In genomic region chr17:65774439-65774838, GRCm38 (mm10) we compare ENCODE assay signal across 21 mouse cellular contexts. TPM values are rescaled to one million over a fixed set of nuclear protein-coding genes. Genes with fewer than 3 reads are reported as not detected.
A peak's percentile ranks its signal among the peaks of the same experiment; 100 is the strongest.
DNase-seq lines count a peak whose midpoint lies in the region; ATAC-seq lines count a peak whose summit lies in the region.
"Had no signal": no experiment of that assay in that cellular context is flagged by ENCODE, and none has a peak within 500 bp of the region (broad histone marks: within the 10 kb centered on the region; RNA-seq: fewer than 3 reads in every experiment).

No protein-coding gene starts in this region.

- peak; percentile 52 to 86 for DNase-seq in adrenal gland, adult (ENCODE audit: inconsistent age in 2 of 2, low spot score in 1 of 2)
- no peak for DNase-seq in adrenal gland, adult 8-10 months
- DNase-seq in testis, postnatal 14 days (ENCODE audit: low spot score), result peak; percentile 58
- DNase-seq in spleen, postnatal 10 days (ENCODE audit: low spot score in 2 of 2), result no peak
- DNase-seq in left cerebral cortex, adult 8-10 months (ENCODE audit: low spot score in 2 of 2), result no peak
- DNase-seq: cerebellum, adult 11-12 months; cerebellum, postnatal 25 days; gastrocnemius, postnatal 36 days; heart, postnatal 14 days; kidney, adult 9 months; layer of hippocampus, adult 9-11 months; lung, postnatal 10 days had no signal

- H3K9ac ChIP-seq in intestine, embryonic 16.5 days (ENCODE audit: low read depth, low read length), result no peak overlapping the region
- H3K9ac ChIP-seq: forebrain, embryonic 13.5 days; hindbrain, embryonic 14.5 days; limb, embryonic 13.5 days; liver, embryonic 15.5 days; neural tube, embryonic 13.5 days had no signal

- 37% methylated on average over 7 of the region's 7 CpGs for WGBS in intestine, embryonic 16.5 days

- peak overlapping the region; percentile 70 for H3K27ac ChIP-seq in intestine, embryonic 16.5 days (ENCODE audit: low read length)
- H3K27ac ChIP-seq: forebrain, embryonic 13.5 days; hindbrain, embryonic 14.5 days; limb, embryonic 13.5 days; liver, embryonic 15.5 days; neural tube, embryonic 13.5 days had no signal

- peaks cover 27% of the 10 kb centered on the region for H3K27me3 ChIP-seq in megakaryocyte, embryonic 14.5 days (replicated peaks)
- no peaks in the 10 kb centered on the region for H3K27me3 ChIP-seq in intestine, embryonic 16.5 days (replicated peaks; ENCODE audit: control insufficient read depth, insufficient read depth, low read length)
- H3K27me3 ChIP-seq: limb, embryonic 13.5 days; neural tube, embryonic 13.5 days had no signal

- no peak for ATAC-seq in megakaryocyte, adult 5-6 weeks (ENCODE audit: poor library complexity, severe bottlenecking)
- peak; percentile 81 for ATAC-seq in intestine, embryonic 16.5 days
- ATAC-seq: forebrain, embryonic 13.5 days had no signal

- no peaks in the 10 kb centered on the region for H3K36me3 ChIP-seq in megakaryocyte, embryonic 14.5 days (replicated peaks; ENCODE audit: low read length)
- no peaks in the 10 kb centered on the region for H3K36me3 ChIP-seq in intestine, embryonic 16.5 days (ENCODE audit: control insufficient read depth, insufficient read depth, low read length)
- H3K36me3 ChIP-seq: limb, embryonic 13.5 days; liver, embryonic 15.5 days; neural tube, embryonic 13.5 days had no signal

- peaks cover 50% of the 10 kb centered on the region for H3K4me1 ChIP-seq in megakaryocyte, embryonic 14.5 days
- peaks cover 21% of the 10 kb centered on the region; the same call in 1 of the 2 replicates for H3K4me1 ChIP-seq in intestine, embryonic 16.5 days (ENCODE audit: control insufficient read depth, insufficient read depth, low read length)

- H3K9me3 ChIP-seq in megakaryocyte, embryonic 14.5 days, result no peaks in the 10 kb centered on the region
- no peaks in the 10 kb centered on the region for H3K9me3 ChIP-seq in intestine, embryonic 16.5 days (ENCODE audit: control insufficient read depth, low read length)
- H3K9me3 ChIP-seq: forebrain, embryonic 13.5 days; limb, embryonic 13.5 days; liver, embryonic 15.5 days; neural tube, embryonic 13.5 days had no signal

- H3K4me2 ChIP-seq in intestine, embryonic 16.5 days (ENCODE audit: low read depth, low read length), result no peak overlapping the region
- H3K4me2 ChIP-seq: forebrain, embryonic 13.5 days; heart, embryonic 11.5 days; hindbrain, embryonic 14.5 days; limb, embryonic 13.5 days; liver, embryonic 15.5 days; neural tube, embryonic 13.5 days had no signal

- H3K4me3 ChIP-seq in megakaryocyte, embryonic 14.5 days (replicated peaks), result peak overlapping the region; percentile 44
- H3K4me3 ChIP-seq in intestine, embryonic 16.5 days (ENCODE audit: low read length), result no peak overlapping the region
- H3K4me3 ChIP-seq: forebrain, embryonic 13.5 days; limb, embryonic 13.5 days; liver, embryonic 15.5 days; neural tube, embryonic 13.5 days had no signal

RNA-seq across cellular contexts. Expression of gene Rab31, which starts 1.9 kb away (rescaled TPM):
- total RNA-seq in adrenal gland, adult 8-10 months (2022), result 10 to 100 TPM; 42.4 to 60.1 (median 50.4) TPM
- polyA plus RNA-seq in megakaryocyte, embryonic 14.5 days (2012; ENCODE audit: insufficient read depth, low replicate concordance), result 2.8 TPM in 1 of 2 replicates, not detected in the other
- 50.9 and 56.6 TPM in 2 replicates for total RNA-seq in megakaryocyte, adult 5-6 weeks (2015)
- total RNA-seq in megakaryocyte, adult 5-6 weeks (2017), result 85.0 and 90.9 TPM in 2 replicates
- polyA plus RNA-seq in intestine, embryonic 16.5 days (2015; fragmentation: Nextera tagmentation; extraction: Ambion mirVana), result 26.8 and 28.0 TPM in 2 replicates
- total RNA-seq in left cerebral cortex, adult 8-10 months (2022), result 10 to 100 TPM; 57.5 to 61.3 (median 58.3) TPM

RNA-seq across cellular contexts. Expression of gene Ppp4r1, which starts 7.9 kb away (rescaled TPM):
- total RNA-seq in adrenal gland, adult 8-10 months (2022), result 10 to 100 TPM; 61.5 to 75.7 (median 67.7) TPM
- polyA plus RNA-seq in megakaryocyte, embryonic 14.5 days (2012; ENCODE audit: insufficient read depth, low replicate concordance), result 3.2 and 5.2 TPM in 2 replicates
- total RNA-seq in megakaryocyte, adult 5-6 weeks (2015), result 57.8 and 78.5 TPM in 2 replicates
- 57.3 and 58.5 TPM in 2 replicates for total RNA-seq in megakaryocyte, adult 5-6 weeks (2017)
- 30.9 and 34.0 TPM in 2 replicates for polyA plus RNA-seq in intestine, embryonic 16.5 days (2015; fragmentation: Nextera tagmentation; extraction: Ambion mirVana)
- 10 to 100 TPM; 42.5 to 59.2 (median 48.4) TPM for total RNA-seq in left cerebral cortex, adult 8-10 months (2022)

Comparison
In these comparisons a context has a peak if more than half of its experiments do, and no peak if none do; other contexts are left out.
1. DNase-seq: peak in adrenal gland, adult (2 of 2) and testis, postnatal 14 days (single experiment); none in adrenal gland, adult 8-10 months (single experiment), spleen, postnatal 10 days (0 of 2) and left cerebral cortex, adult 8-10 months (0 of 2).